8 mouse cellular contexts compared by ENCODE assay signal in the genomic region with DNA sequence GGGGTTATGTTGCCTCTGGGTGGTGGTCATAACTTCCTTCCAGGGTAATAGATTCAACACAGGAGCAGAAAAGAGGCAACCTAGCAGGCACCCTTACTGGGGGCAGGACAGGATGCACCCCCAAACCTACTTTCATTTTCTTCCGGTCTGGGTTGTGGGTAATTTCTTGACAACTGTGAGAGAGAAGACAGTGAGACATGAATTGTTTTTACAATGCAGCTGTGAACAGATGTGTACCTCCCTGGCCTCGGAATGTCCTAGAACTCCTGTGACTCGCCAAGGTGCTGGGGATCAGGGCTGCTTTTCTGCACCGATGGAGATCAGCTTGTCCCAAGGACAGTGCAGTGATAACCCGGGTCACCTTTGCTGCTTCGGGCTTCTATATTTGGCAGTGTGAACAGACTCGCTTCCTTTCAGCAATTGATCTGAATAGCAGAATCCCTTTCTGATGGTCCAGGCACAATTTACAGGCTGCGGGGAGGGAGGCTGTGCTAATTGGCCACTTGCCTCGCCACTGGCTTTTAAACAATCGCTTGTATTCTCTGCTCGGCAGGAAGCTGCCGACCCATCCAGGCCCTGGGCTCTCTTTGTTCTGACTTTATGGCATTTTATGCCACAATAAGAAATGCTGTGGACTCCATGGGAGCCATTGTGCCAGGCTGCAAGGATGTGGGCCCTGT.
DNase-seq lines count a peak whose midpoint lies in the region; ATAC-seq and TF ChIP-seq lines count a peak whose summit lies in the region.

No protein-coding gene starts in this region.

- DNase-seq in lung, adult 2 months = no peak
- DNase-seq in lung, adult 18-20 months = no peak
- peak; percentile 35 for DNase-seq in heart, postnatal 25 days (ENCODE audit: low spot score)
- peak; percentile 34 to 54 for DNase-seq in kidney, postnatal 4 days
- peak; percentile 34 for DNase-seq in lung, postnatal 14 days
- no peak for DNase-seq in stomach, postnatal 0 days (ENCODE audit: low spot score)

- TF ChIP-seq EP300 in stomach, postnatal 0 days (optimal IDR thresholded peaks at IDR 0.05) = no peak

- 0 out of 2 replicates have a peak overlapping the region, but pooled peaks have one; percentile 10 for H3K4me2 ChIP-seq in embryonic facial prominence, embryonic 12.5 days (replicated peaks)
- H3K4me2 ChIP-seq in stomach, postnatal 0 days (replicated peaks; ENCODE audit: low read depth) = peak overlapping the region; percentile 35; the same call in 1 of the 2 replicates

- H3K9me3 ChIP-seq in embryonic facial prominence, embryonic 12.5 days = no peaks in the 10 kb centered on the region
- no peaks in the 10 kb centered on the region for H3K9me3 ChIP-seq in stomach, postnatal 0 days (ENCODE audit: control insufficient read depth, low read length)

- WGBS in lung, adult 2 months = 24% methylated on average over 12 of the region's 12 CpGs
- 17% methylated on average over 12 of the region's 12 CpGs for WGBS in embryonic facial prominence, embryonic 12.5 days
- 44% methylated on average over 12 of the region's 12 CpGs for WGBS in stomach, postnatal 0 days

- H3K4me3 ChIP-seq in lung, adult 2 months (replicated peaks; ENCODE audit: extremely low read depth, low read depth, low read length) = peak overlapping the region; percentile 1
- no peak overlapping the region for H3K4me3 ChIP-seq in embryonic facial prominence, embryonic 12.5 days
- H3K4me3 ChIP-seq in stomach, postnatal 0 days (ENCODE audit: low read depth, low read length) = no peak overlapping the region

- H3K9ac ChIP-seq in embryonic facial prominence, embryonic 12.5 days = no peak overlapping the region
- 0 out of 2 replicates have a peak overlapping the region, but pooled peaks have one; percentile 13 for H3K9ac ChIP-seq in stomach, postnatal 0 days (ENCODE audit: low read length)

- 0 out of 2 replicates have a peak overlapping the region, but pooled peaks have one; percentile 36 for H3K27ac ChIP-seq in embryonic facial prominence, embryonic 12.5 days
- H3K27ac ChIP-seq in stomach, postnatal 0 days (replicated peaks) = no peak overlapping the region

- peaks cover 3% of the 10 kb centered on the region; the same call in 1 of the 2 replicates for H3K27me3 ChIP-seq in embryonic facial prominence, embryonic 12.5 days
- H3K27me3 ChIP-seq in stomach, postnatal 0 days (ENCODE audit: control insufficient read depth, insufficient read depth, low read length) = no peaks in the 10 kb centered on the region

- peaks cover 2% of the 10 kb centered on the region for H3K4me1 ChIP-seq in lung, adult 2 months (ENCODE audit: control insufficient read depth, insufficient read depth, low read length)
- H3K4me1 ChIP-seq in embryonic facial prominence, embryonic 12.5 days = peaks cover 20% of the 10 kb centered on the region
- no peaks in the 10 kb centered on the region for H3K4me1 ChIP-seq in stomach, postnatal 0 days (replicated peaks; ENCODE audit: control insufficient read depth, insufficient read depth)

- intact Hi-C loops in heart, postnatal 25 days (cut with DNase I) = loop anchor here (5.0 kb wide), 4 partner anchors 143 to 548 kb away; no protein-coding TSS in a partner anchor

- TF ChIP-seq POLR2A in lung, adult 2 months (IDR thresholded peaks at IDR 0.05; ENCODE audit: borderline replicate concordance, extremely low read depth, low read depth, low read length) = no peak

- no peak for TF ChIP-seq CTCF in lung, adult 2 months (IDR thresholded peaks at IDR 0.05; ENCODE audit: insufficient read depth, low read length)
- TF ChIP-seq CTCF in stomach, postnatal 0 days (IDR thresholded peaks at IDR 0.05; ENCODE audit: low read depth) = no peak

- no peak for ATAC-seq in embryonic facial prominence, embryonic 12.5 days (ENCODE audit: insufficient number of reproducible peaks, insufficient read depth, low FRiP score, low TSS enrichment)
- ATAC-seq in stomach, postnatal 0 days (ENCODE audit: low FRiP score, low TSS enrichment) = no peak
- no peak for ATAC-seq in frontal cortex, adult (ENCODE audit: low TSS enrichment)

- no peaks in the 10 kb centered on the region for H3K36me3 ChIP-seq in embryonic facial prominence, embryonic 12.5 days
- H3K36me3 ChIP-seq in stomach, postnatal 0 days (ENCODE audit: control insufficient read depth, insufficient read depth, low read length) = no peaks in the 10 kb centered on the region

Comparison
In these comparisons a context has a peak if more than half of its experiments do, and no peak if none do; other contexts are left out.
1. DNase-seq: peak in heart, postnatal 25 days (single experiment), kidney, postnatal 4 days (2 of 2) and lung, postnatal 14 days (single experiment); none in lung, adult 2 months (single experiment), lung, adult 18-20 months (0 of 2) and stomach, postnatal 0 days (single experiment).